Mouse (Mus musculus) cerebellum, adult 18-20 months (tissue): ENCODE results near the gene Vash1.

ENCODE experiments used
- DNase-seq, 2 experiments: peaks; one replicate each; pipeline ENCODE4 v3.0.0; 2021

The Vash1 gene

DNA sequence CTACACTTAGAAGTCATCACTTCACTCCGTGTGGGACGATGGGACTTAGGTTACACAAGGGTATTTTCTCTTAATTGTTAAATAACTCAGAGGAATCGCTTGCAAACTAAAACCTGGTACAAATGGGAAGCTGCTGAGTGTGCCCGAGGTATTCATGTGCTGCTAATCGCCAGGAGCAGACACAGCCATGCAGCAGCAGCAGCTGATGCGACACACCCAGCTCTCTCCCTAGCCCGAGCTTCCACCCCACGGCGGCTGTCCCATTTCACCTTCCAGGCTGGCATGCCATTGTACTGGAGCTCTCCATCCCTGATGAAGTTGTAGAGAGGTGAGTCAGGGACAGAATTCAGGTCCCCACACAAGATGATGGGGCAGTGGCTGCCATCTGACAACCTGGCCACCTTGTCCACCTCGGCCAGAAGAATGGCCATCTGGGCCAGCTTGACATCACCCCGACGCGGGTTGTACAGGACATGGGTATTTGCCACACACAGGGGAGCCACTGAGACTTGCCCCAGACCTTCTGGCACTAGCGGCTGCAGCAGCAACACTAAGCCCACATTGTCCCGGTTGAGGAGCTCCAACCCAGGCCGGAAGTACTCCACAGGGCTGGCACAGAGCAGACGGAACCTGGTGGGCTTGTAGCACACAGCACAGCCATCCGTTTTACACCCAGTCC is 41.6 kb downstream of the Vash1 start:
- DNase-seq = peak; percentile 65 to 70

DNA sequence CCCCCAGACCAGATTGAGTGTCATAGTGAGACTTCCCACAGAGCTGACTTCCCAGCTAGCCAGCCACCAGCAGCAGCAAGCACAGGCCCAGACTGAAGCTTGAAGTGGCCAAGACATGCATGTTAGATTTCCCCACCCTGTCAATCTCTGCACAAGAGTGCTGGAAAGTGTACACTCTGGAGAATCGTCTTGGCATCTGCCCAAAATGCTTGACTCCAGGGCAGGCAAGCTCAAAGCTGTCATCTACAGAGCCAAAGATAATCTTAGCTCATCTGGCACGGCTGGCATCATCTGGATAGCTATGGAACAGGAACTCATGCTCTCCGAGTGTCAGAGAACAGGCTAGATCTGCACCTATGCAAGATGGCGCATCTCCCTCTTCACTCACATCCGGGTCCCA is 43.0 kb downstream of the Vash1 start:
- DNase-seq = no peak

DNA sequence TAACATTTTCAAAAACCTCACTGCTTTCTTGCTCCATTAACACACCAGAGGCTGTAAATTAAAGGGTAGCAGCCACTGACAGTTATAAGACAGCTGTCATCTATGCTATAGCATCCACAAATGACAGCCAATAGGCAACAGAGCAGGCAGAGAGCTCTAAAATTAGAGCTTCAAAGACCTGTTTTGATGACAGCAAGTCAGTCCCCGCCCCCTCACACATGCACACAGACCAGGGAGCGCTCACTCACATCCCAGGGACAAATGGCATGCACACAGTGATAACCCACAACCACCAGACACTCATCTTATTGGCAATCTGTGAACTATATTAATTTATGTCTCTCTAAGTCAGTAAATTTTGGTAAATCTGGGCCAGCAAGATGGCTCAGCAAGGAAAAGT is 45.8 kb downstream of the Vash1 start:
- peak in 1 of 2 experiments; percentile 38 for DNase-seq

DNA sequence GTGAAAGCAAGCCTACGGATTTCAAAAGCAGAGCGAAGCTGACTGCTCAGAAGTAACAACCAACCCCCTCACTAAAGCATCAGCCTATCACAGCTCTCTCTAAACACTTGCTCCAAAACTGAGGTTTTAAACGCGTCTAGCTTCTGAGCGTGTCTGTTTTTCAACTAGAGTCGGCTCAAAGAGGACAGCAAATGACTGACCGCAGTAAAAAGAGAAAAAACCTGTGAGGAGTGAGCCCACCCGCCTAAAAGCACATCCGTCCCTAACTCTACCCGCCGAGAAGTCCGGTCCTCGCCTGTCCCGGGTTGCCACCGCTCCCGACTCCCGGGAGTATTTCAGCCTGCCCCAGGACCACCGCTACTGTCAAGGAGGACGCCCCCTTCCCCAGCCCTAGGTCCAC is 47.2 kb downstream of the Vash1 start:
- no peak for DNase-seq

DNA sequence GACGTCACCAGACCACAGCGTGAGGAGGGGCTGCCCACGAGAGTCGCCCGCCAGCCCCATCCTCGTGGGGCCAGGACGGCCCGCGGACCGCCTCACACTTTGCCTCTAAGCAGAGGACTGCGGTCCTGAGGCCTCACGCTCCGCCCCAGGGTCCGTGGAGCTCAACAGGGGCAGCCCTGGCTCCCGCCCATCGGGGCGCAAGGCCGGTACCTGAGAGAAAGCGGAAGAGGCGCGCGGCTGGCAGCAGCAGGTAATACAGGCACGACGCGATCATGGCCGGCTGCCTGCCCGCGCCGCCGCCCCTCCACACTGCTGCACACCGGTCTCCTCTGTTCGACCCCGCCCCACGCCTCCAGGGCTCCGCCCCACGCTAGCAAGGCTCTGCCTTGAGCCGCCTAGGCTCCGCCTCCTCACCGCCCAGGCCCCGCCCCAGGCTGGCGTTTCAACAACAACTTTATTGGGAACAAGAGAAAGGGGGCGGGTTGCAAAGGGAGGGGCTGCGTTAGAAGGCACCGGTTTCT is 47.7 kb downstream of the Vash1 start, which contains the start of gene Angel1:
TSS of gene Angel1 (minus strand) at position 341 of the 521 bp plus-strand sequence.
- peak; percentile 97 to 99 for DNase-seq

DNA sequence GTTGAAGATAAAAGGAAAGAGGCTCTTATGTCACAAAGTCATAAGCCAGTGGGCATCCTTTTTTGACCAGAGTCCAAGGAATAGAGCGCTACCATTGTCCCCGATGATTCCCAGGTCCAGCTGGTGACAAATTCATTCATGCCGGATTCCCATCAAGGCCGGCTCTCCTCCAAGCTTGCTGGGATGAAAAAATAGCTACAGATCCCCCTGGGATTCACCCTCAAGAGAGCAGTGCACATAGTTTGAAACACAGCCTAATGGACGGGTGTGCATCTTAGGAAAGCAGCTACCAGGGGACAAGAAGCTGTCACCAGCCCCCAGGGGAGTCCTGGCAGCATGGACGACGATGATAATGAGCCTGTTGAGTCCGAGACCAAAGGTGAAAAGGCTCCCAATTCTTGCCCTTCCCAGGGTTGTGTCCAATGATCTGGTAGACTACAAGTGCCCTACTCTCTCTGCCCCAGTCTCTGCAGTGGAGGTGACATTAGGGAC is 55.9 kb downstream of the Vash1 start, which contains the start of gene Lrrc74a:
TSS of gene Lrrc74a (plus strand) at position 51 of the 492 bp plus-strand sequence.
- DNase-seq = no peak
